Mouse (Mus musculus) limb, embryonic 11.5 days (tissue): ENCODE measurements around the gene Pacsin3. TPM values are rescaled to one million over a fixed set of nuclear protein-coding genes. Genes with fewer than 3 reads are reported as not detected.
"Not testable (repeated sequence)": the region's sequence is repeated elsewhere in the genome, so short reads cannot be mapped to it uniquely, and the experiment has no call there.

Experiments
- ATAC-seq: fragments of 200-750 bp; cut with Nextera tagmentation; 2 replicates; pipeline ENCODE4 v1.8.0; 2017; ENCODE audit warnings: low read depth; ENCODE audit not compliant: insufficient number of reproducible peaks, low FRiP score, low TSS enrichment
- DNase-seq: peaks from one replicate; pipeline ENCODE4 v3.0.0-alpha.2; 2015; ENCODE audit warnings: low spot score
- H3K27ac ChIP-seq: fragments of 300-500 bp; sonication (generic); replicated peaks from 2 replicates; pipeline ENCODE4 v1.5.1; 2014; ENCODE audit warnings: low read depth, mild to moderate bottlenecking, low read length
- H3K27me3 ChIP-seq: fragments of 300-500 bp; sonication (generic); 2 replicates; pipeline ENCODE4 v1.6.1; 2014; ENCODE audit warnings: mild to moderate bottlenecking, low read length, mixed read lengths; ENCODE audit not compliant: control insufficient read depth, insufficient read depth
- H3K36me3 ChIP-seq: fragments of 300-500 bp; sonication (generic); 2 replicates; pipeline ENCODE4 v1.6.1; 2014; ENCODE audit warnings: mild to moderate bottlenecking, low read length, moderate library complexity, mixed read lengths; ENCODE audit not compliant: control insufficient read depth, insufficient read depth
- H3K4me1 ChIP-seq: fragments of 300-500 bp; sonication (generic); 2 replicates; pipeline ENCODE4 v1.6.1; 2014; ENCODE audit warnings: low read length, mixed read lengths; ENCODE audit not compliant: control insufficient read depth, insufficient read depth
- H3K4me2 ChIP-seq: fragments of 300-500 bp; sonication (generic); 2 replicates; pipeline ENCODE4 v1.6.1; 2014; ENCODE audit warnings: low read depth, mild to moderate bottlenecking, moderate library complexity; ENCODE audit not compliant: severe bottlenecking
- H3K4me3 ChIP-seq: fragments of 300-500 bp; sonication (generic); 2 replicates; pipeline ENCODE4 v1.5.1; 2014; ENCODE audit warnings: low read depth, low read length
- H3K9ac ChIP-seq: fragments of 300-500 bp; sonication (generic); 2 replicates; pipeline ENCODE4 v1.6.1; 2014; ENCODE audit warnings: mild to moderate bottlenecking, low read length
- H3K9me3 ChIP-seq: fragments of 300-500 bp; sonication (generic); 2 replicates; pipeline ENCODE4 v1.6.1; 2016; ENCODE audit warnings: low read length; ENCODE audit not compliant: control insufficient read depth
- WGBS: fragments of 180-500 bp; shearing (Covaris S2); extraction: QIAGEN DNeasy Blood & Tissue Kit; methylation state at CpG from one replicate; pipeline ENCODE4 v1.1.7; 2014; 5-methylcytosine and 5-hydroxymethylcytosine counted together
- polyA plus RNA-seq: library from polyadenylated mRNA; unstranded; fragments of >200 nt; fragmentation: Nextera tagmentation; extraction: Ambion mirVana; gene quantifications from 2 replicates; pipeline ENCODE4 v1.2.1, GENCODE M21; 2014

Gene Pacsin3
- polyA plus RNA-seq, 1 experiment from 2014 or later = 29.5 TPM

- not testable (repeated sequence) for H3K4me1 ChIP-seq, DNase-seq, H3K9ac ChIP-seq, H3K9me3 ChIP-seq, H3K27me3 ChIP-seq, H3K36me3 ChIP-seq
- peak overlapping the region; percentile 52 for H3K4me3 ChIP-seq
- WGBS = 36% methylated on average over 4 of the region's 4 CpGs
- ATAC-seq = 0 out of 2 replicates have a peak, but pooled peaks have one; percentile 16
- H3K4me2 ChIP-seq = peak overlapping the region; percentile 77; the same call in 1 of the 2 replicates
- H3K27ac ChIP-seq = peak overlapping the region; percentile 79
Measured at GRCm38 (mm10) chr2:91237511-91238080, 18.2 kb upstream of the Pacsin3 start.

GRCm38 (mm10) chr2:91242547-91242946, 13.2 kb upstream of the Pacsin3 start:
- H3K9me3 ChIP-seq = no peaks in the 10 kb centered on the region
- H3K36me3 ChIP-seq = no peaks in the 10 kb centered on the region
- H3K27me3 ChIP-seq = no peaks in the 10 kb centered on the region
- 75% methylated on average over 5 of the region's 5 CpGs for WGBS
- H3K4me3 ChIP-seq = no peak overlapping the region
- H3K9ac ChIP-seq = no peak overlapping the region
- ATAC-seq (no peak), DNase-seq (no peak)
- no peaks in the 10 kb centered on the region for H3K4me1 ChIP-seq
- H3K4me2 ChIP-seq = no peak overlapping the region
- no peak overlapping the region for H3K27ac ChIP-seq

GRCm38 (mm10) chr2:91243416-91243815, 12.3 kb upstream of the Pacsin3 start:
- Histone ChIP-seq H3K4me2 (no peak overlapping the region), H3K36me3 (no peaks in the 10 kb centered on the region), H3K9ac (no peak overlapping the region), H3K4me1 (no peaks in the 10 kb centered on the region), H3K27ac (no peak overlapping the region), H3K27me3 (no peaks in the 10 kb centered on the region), H3K4me3 (no peak overlapping the region), H3K9me3 (no peaks in the 10 kb centered on the region)
- DNase-seq (no peak), ATAC-seq (no peak)
- 75% methylated on average over 3 of the region's 3 CpGs for WGBS

GRCm38 (mm10) chr2:91244557-91245228, 11.1 kb upstream of the Pacsin3 start:
- 74% methylated on average over 5 of the region's 5 CpGs for WGBS
- H3K4me2 ChIP-seq = no peak overlapping the region

GRCm38 (mm10) chr2:91248366-91248765, 7.4 kb upstream of the Pacsin3 start:
- ATAC-seq (no peak), DNase-seq (no peak)
- Histone ChIP-seq H3K27ac (no peak overlapping the region), H3K4me2 (no peak overlapping the region), H3K9me3 (no peaks in the 10 kb centered on the region), H3K4me1 (no peaks in the 10 kb centered on the region), H3K27me3 (no peaks in the 10 kb centered on the region), H3K4me3 (no peak overlapping the region), H3K9ac (no peak overlapping the region), H3K36me3 (no peaks in the 10 kb centered on the region)
- WGBS = 87% methylated on average over 4 of the region's 4 CpGs

More at GRCm38 (mm10) chr2:91244557-91245228, 11.1 kb upstream of the Pacsin3 start:
- Histone ChIP-seq H3K9me3 (no peaks in the 10 kb centered on the region), H3K4me3 (no peak overlapping the region), H3K36me3 (no peaks in the 10 kb centered on the region), H3K27ac (no peak overlapping the region), H3K4me1 (no peaks in the 10 kb centered on the region), H3K9ac (no peak overlapping the region), H3K27me3 (no peaks in the 10 kb centered on the region)
- DNase-seq (no peak), ATAC-seq (no peak)

- H3K27ac ChIP-seq = no peak overlapping the region
- DNase-seq (no peak), ATAC-seq (no peak)
- H3K4me1 ChIP-seq = peaks cover 16% of the 10 kb centered on the region
- peaks cover 10% of the 10 kb centered on the region for H3K27me3 ChIP-seq
- 63% methylated on average over 4 of the region's 4 CpGs for WGBS
- no peaks in the 10 kb centered on the region for H3K9me3 ChIP-seq
- H3K9ac ChIP-seq = no peak overlapping the region
- H3K4me3 ChIP-seq = no peak overlapping the region
- H3K36me3 ChIP-seq = no peaks in the 10 kb centered on the region
- H3K4me2 ChIP-seq = no peak overlapping the region
Measured at GRCm38 (mm10) chr2:91252001-91252400, 3.8 kb upstream of the Pacsin3 start.

GRCm38 (mm10) chr2:91252512-91252911, 3.2 kb upstream of the Pacsin3 start:
- ATAC-seq (no peak), DNase-seq (no peak)
- WGBS = 58% methylated on average over 4 of the region's 4 CpGs
- H3K4me2 ChIP-seq = no peak overlapping the region
- peaks cover 10% of the 10 kb centered on the region for H3K27me3 ChIP-seq
- no peaks in the 10 kb centered on the region for H3K36me3 ChIP-seq
- H3K4me1 ChIP-seq = peaks cover 17% of the 10 kb centered on the region
- no peaks in the 10 kb centered on the region for H3K9me3 ChIP-seq
- no peak overlapping the region for H3K9ac ChIP-seq
- no peak overlapping the region for H3K27ac ChIP-seq
- H3K4me3 ChIP-seq = no peak overlapping the region

GRCm38 (mm10) chr2:91254725-91255380, 901 bp upstream of the Pacsin3 start:
- Histone ChIP-seq H3K9me3 (no peaks in the 10 kb centered on the region), H3K4me3 (no peak overlapping the region), H3K4me1 (peaks cover 27% of the 10 kb centered on the region), H3K27ac (no peak overlapping the region), H3K4me2 (peak overlapping the region; percentile 95), H3K27me3 (peaks cover 10% of the 10 kb centered on the region), H3K36me3 (no peaks in the 10 kb centered on the region), H3K9ac (no peak overlapping the region)
- DNase-seq (no peak), ATAC-seq (no peak)
- WGBS = 11% methylated on average over 8 of the region's 8 CpGs
